Mouse (Mus musculus) ES-Bruce4 (cell line): Measurements from ENCODE around the gene 1700025G04Rik. TPM values are rescaled to one million over a fixed set of nuclear protein-coding genes. Genes with fewer than 3 reads are reported as not detected.

Source experiments
- H3K27ac ChIP-seq: 2 replicates; pipeline ENCODE4 v1.5.1; 2012; ENCODE audit warnings: low read length, inconsistent platforms; ENCODE audit not compliant: insufficient read depth
- H3K27me3 ChIP-seq: 2 replicates; pipeline ENCODE4 v1.6.1; 2012; ENCODE audit warnings: mild to moderate bottlenecking, low read length, inconsistent platforms; ENCODE audit not compliant: control insufficient read depth, poor library complexity, insufficient read depth, severe bottlenecking
- H3K36me3 ChIP-seq: 2 replicates; pipeline ENCODE4 v1.6.1; 2012; ENCODE audit warnings: inconsistent platforms, mild to moderate bottlenecking, low read length, moderate library complexity; ENCODE audit not compliant: control insufficient read depth, poor library complexity, insufficient read depth, severe bottlenecking
- H3K4me1 ChIP-seq: one replicate; pipeline ENCODE4 v1.8.1; 2011; ENCODE audit warnings: low read length; ENCODE audit not compliant: control insufficient read depth, insufficient read depth
- H3K4me3 ChIP-seq: 2 replicates; pipeline ENCODE4 v1.5.1; 2011; ENCODE audit warnings: low read depth, mild to moderate bottlenecking, low read length
- H3K9ac ChIP-seq: 2 replicates; pipeline ENCODE4 v1.6.1; 2012; ENCODE audit warnings: low read depth, mild to moderate bottlenecking, inconsistent platforms; ENCODE audit not compliant: poor library complexity, severe bottlenecking
- H3K9me3 ChIP-seq: replicated peaks from 2 replicates; pipeline ENCODE4 v1.6.1; 2012; ENCODE audit warnings: mild to moderate bottlenecking, low read length, inconsistent platforms; ENCODE audit not compliant: control insufficient read depth, poor library complexity, insufficient read depth, severe bottlenecking
- CTCF ChIP-seq: IDR thresholded peaks from one replicate; pipeline ENCODE4 v1.8.1; 2011; ENCODE audit warnings: low read depth, low read length
- EP300 ChIP-seq: IDR thresholded peaks from 2 replicates; pipeline ENCODE4 v1.6.1; 2011; ENCODE audit warnings: low read depth, low read length; ENCODE audit not compliant: insufficient read depth
- POLR2A ChIP-seq: IDR thresholded peaks from one replicate; pipeline ENCODE4 v1.8.1; 2011; ENCODE audit warnings: low read length; ENCODE audit not compliant: insufficient read depth
- polyA plus RNA-seq: library from polyadenylated mRNA; stranded (reverse); fragments of >200 nt; gene quantifications from 2 replicates; pipeline ENCODE4 v1.2.4, GENCODE M21; 2011; ENCODE audit warnings: low read depth; ENCODE audit not compliant: missing spikeins, insufficient read depth, insufficient read length

1700025G04Rik gene
- polyA plus RNA-seq, 1 experiment = 14.3 TPM

- TF ChIP-seq EP300 (no peak), POLR2A (no peak), CTCF (no peak)
- Histone ChIP-seq H3K9ac (no peak overlapping the region), H3K4me3 (no peak overlapping the region), H3K4me1 (no peaks in the 10 kb centered on the region), H3K27ac (no peak overlapping the region), H3K27me3 (no peaks in the 10 kb centered on the region), H3K36me3 (no peaks in the 10 kb centered on the region), H3K9me3 (no peaks in the 10 kb centered on the region)
These were observed 95.7 kb downstream of the 1700025G04Rik start for GRCm38 (mm10) chr1:151994271-151994670.

GRCm38 (mm10) chr1:151991505-151991904 lies 98.4 kb downstream of the 1700025G04Rik start:
- H3K27me3 ChIP-seq = no peaks in the 10 kb centered on the region
- no peaks in the 10 kb centered on the region for H3K36me3 ChIP-seq
- H3K4me1 ChIP-seq = no peaks in the 10 kb centered on the region
- TF ChIP-seq CTCF = no peak
- TF ChIP-seq EP300 = no peak
- no peak for TF ChIP-seq POLR2A
- no peaks in the 10 kb centered on the region for H3K9me3 ChIP-seq
- H3K4me3 ChIP-seq = no peak overlapping the region
- no peak overlapping the region for H3K9ac ChIP-seq
- H3K27ac ChIP-seq = no peak overlapping the region

- no peak overlapping the region for H3K27ac ChIP-seq
- no peaks in the 10 kb centered on the region for H3K27me3 ChIP-seq
- H3K36me3 ChIP-seq = no peaks in the 10 kb centered on the region
- no peaks in the 10 kb centered on the region for H3K9me3 ChIP-seq
- no peaks in the 10 kb centered on the region for H3K4me1 ChIP-seq
- no peak overlapping the region for H3K9ac ChIP-seq
- no peak for TF ChIP-seq EP300
- no peak for TF ChIP-seq POLR2A
- no peak for TF ChIP-seq CTCF
- H3K4me3 ChIP-seq = no peak overlapping the region
These were observed 99.3 kb downstream of the 1700025G04Rik start for GRCm38 (mm10) chr1:151990615-151991014.

GRCm38 (mm10) chr1:151988713-151989112 lies 101.2 kb downstream of the 1700025G04Rik start:
- Histone ChIP-seq H3K36me3 (no peaks in the 10 kb centered on the region), H3K27me3 (no peaks in the 10 kb centered on the region), H3K4me3 (no peak overlapping the region), H3K9ac (no peak overlapping the region), H3K27ac (no peak overlapping the region), H3K9me3 (no peaks in the 10 kb centered on the region), H3K4me1 (no peaks in the 10 kb centered on the region)
- TF ChIP-seq POLR2A (no peak), CTCF (no peak), EP300 (no peak)

GRCm38 (mm10) chr1:151988066-151988465 lies 101.9 kb downstream of the 1700025G04Rik start:
- H3K4me1 ChIP-seq = no peaks in the 10 kb centered on the region
- no peak overlapping the region for H3K27ac ChIP-seq
- no peak overlapping the region for H3K9ac ChIP-seq
- no peaks in the 10 kb centered on the region for H3K9me3 ChIP-seq
- no peaks in the 10 kb centered on the region for H3K36me3 ChIP-seq
- H3K4me3 ChIP-seq = no peak overlapping the region
- no peaks in the 10 kb centered on the region for H3K27me3 ChIP-seq
- TF ChIP-seq EP300 (no peak), POLR2A (no peak), CTCF (no peak)

- H3K27ac ChIP-seq = no peak overlapping the region
- H3K4me1 ChIP-seq = no peaks in the 10 kb centered on the region
- no peak overlapping the region for H3K9ac ChIP-seq
- H3K9me3 ChIP-seq = no peaks in the 10 kb centered on the region
- H3K4me3 ChIP-seq = no peak overlapping the region
- no peaks in the 10 kb centered on the region for H3K27me3 ChIP-seq
- TF ChIP-seq POLR2A (no peak), CTCF (no peak), EP300 (no peak)
- no peaks in the 10 kb centered on the region for H3K36me3 ChIP-seq
These were observed 103.7 kb downstream of the 1700025G04Rik start for GRCm38 (mm10) chr1:151986024-151986778.
